Mouse (Mus musculus) urinary bladder, postnatal 36 days (tissue): ENCODE data around the gene Erp27.
A peak's percentile ranks its signal among the peaks of the same experiment; 100 is the strongest.
"Not testable (repeated sequence)": the region's sequence is repeated elsewhere in the genome, so short reads cannot be mapped to it uniquely, and the experiment has no call there.

Source experiments
- DNase-seq, 2 experiments: peaks; one replicate each; pipeline ENCODE4 v3.0.0; 2022; ENCODE audit warnings: low spot score in 2 of 2, mixed read lengths in 1 of 2

Erp27 gene

GRCm38 (mm10) chr6:136922080-136922479, at the start of gene Erp27:
TSS of gene Erp27 (minus strand) at chr6:136922180.
- no peak for DNase-seq

DNA sequence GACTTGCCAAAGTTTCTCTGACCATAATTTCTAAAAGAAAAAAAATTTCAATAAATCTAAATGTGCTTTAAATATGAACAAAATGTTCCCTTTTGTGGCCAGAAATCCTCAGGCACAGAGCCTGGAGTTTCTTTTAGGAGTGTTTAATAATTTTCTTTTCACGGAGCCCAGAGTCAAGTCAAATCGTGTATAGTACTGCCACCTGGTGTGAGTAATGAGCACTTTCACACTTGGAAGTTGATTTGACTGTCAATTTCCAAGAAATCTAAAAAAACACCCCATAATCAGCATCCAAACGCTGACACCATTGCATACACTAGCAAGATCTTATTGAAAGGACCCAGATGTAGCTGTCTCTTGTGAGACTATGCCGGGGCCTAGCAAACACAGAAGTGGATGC, 46.9 kb upstream of the Erp27 start:
- DNase-seq, result not testable (repeated sequence)

- DNase-seq, result no peak
These were observed 45.5 kb upstream of the Erp27 start for GRCm38 (mm10) chr6:136967466-136967865.

DNA sequence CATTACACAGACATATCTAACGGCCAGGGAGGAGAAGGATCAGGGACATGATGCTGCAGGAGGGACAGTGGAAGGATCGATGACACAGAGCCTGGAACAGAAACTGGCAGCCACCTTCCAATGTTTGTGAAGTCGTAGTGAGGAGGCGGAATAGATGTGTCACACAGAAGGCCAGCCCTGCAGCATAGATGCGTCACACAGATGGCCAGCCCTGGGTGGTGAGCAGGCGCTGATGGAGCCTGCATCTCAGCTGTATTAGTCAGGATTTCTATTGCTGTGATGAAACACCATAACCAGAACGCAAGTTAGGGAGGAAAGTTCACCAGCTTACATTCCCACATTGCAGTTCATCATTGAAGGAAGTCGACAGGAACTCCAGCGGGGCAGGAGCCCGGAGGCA, 43.9 kb upstream of the Erp27 start:
- DNase-seq, result no peak

- DNase-seq, result no peak
These were observed 42.9 kb upstream of the Erp27 start for GRCm38 (mm10) chr6:136964609-136965510.

GRCm38 (mm10) chr6:136962957-136963356, 41.0 kb upstream of the Erp27 start:
- DNase-seq, result no peak

- no peak for DNase-seq
These were observed 37.2 kb upstream of the Erp27 start for GRCm38 (mm10) chr6:136959131-136959530.

DNA sequence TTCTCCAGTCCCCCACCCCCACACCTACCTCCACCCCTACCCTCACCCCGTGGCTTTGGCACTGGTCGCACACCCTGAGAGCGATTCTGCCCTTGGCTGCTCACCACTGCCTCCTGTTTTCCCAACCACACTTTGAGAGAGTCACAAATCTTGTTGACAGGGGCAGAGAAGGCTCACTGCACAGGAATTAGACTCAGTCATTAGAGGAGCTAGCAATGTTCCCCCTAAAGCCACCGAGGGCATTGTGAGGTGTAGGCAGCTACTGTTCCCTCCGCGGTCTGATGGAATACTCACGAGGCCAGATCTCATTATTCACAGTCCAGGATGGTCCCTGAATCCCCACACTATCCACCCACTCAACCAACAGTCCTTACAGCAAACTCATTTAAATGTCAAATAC, 35.1 kb upstream of the Erp27 start:
- no peak for DNase-seq

DNA sequence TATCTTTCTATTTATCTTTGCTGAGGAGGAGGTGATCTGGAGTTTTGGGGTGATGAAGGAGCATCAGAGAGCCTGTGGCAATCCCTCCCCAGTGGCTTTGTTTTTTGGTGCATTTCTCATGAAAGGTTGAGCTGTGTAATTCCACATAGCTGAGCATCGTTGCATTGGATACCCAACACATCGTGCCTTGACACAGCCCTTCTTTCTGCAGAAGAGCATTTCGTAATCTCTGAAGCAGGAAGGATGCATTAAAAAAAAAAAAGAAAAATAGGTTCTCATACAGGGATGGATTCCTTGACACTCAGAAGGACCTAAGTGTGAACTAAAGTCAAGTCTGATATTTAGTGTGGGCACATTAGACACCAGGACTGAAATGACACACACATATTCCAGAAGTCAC, 33.3 kb upstream of the Erp27 start:
- DNase-seq, result no peak

GRCm38 (mm10) chr6:136954715-136955114, 32.7 kb upstream of the Erp27 start:
- DNase-seq, result no peak

DNA sequence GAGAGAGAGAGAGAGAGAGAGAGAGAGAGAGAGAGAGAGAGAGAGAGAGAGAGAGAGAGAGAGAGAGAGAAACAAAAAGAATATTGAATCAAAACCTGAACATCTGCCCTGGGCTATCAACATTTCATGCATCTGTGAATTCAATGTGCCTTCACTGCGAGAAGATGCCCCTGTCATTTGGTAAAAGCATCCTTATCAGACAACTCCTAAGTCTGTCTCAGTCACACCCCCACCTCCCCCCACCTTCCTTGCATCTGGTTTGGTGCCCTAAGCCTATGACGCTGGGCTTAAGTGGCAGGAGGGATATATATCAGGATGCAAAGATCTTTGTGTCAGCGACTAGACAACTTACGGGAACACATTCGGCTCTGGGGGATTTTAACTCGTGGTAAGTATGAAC, 32.2 kb upstream of the Erp27 start:
- no peak for DNase-seq

GRCm38 (mm10) chr6:136952930-136953329, 30.9 kb upstream of the Erp27 start:
- no peak for DNase-seq

DNA sequence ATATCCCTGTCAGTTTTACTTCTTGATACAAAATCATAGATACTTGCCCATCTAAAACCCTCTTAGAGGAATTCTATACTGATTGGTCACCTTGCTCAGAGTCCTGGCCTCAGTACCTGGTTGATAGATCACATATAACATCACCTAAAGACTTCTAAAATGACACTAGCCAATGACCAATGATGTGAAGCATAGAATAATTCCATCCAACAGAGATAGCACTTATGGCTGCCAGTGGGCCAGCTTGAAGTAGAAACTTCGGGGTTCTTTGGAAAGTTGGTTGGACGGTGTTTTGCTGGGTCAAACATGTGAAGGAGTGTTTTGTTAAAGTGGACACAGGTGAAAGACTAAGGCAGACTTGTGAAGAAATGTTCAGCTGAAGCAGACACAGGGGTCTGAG, 28.2 kb upstream of the Erp27 start:
- DNase-seq, result no peak

DNA sequence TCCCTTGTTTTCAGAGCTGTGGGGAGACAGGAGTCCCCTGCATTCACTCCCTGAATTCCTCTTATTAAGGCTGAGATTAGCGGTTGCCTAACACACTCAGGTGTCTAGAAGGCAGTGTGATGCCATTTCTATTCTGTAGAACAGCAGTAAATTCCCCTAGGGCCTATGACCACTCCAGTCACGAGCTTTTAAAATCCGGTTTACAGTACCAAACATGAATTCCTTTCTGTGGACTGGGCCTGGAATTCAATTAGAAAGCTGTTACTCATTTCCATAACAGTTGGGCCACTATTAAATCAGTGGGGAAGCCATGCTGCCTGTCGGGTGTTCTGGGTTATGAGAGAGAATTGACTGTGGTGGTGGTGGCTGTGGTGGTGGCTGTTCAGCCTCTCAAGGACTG, 25.7 kb upstream of the Erp27 start:
- DNase-seq, result no peak

GRCm38 (mm10) chr6:136946943-136947342, 25.0 kb upstream of the Erp27 start:
- no peak for DNase-seq

DNA sequence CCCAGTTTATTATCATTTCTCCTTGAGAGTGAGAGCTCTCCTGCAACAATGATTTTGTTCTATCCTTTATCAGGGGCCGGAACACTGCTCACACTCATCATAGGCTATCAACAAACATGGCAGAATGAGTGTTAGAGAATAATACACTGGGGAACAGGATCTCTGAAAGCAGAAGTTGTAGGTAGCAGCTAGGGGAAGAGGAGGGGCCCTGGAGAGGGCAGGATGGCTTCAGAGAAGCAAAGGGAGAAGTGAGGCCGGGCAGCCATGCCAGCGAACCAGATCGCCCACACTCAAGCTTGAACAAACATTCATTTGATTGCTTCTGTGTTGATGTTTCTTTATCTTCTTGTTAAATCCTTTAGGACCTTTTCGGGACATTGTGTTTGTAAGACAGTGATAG, 24.3 kb upstream of the Erp27 start:
- no peak for DNase-seq

DNA sequence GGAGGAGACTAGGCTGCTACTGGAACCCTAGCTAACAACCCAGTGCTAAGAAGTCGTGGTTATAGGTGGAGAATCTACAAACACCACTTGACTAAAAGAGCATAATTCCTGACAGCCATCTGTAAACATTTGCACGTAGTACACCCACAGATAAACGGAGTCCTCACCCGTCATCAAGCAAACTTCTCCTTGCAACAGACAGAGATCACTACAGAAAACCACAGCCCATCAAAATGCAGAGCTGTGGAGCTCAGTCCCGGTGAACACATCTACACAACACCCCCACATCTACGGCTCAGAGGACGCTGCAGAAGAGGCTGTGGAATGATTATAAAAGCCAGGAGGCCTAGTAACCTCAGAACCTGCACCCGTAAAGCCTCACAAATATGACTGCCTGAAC, 22.5 kb upstream of the Erp27 start:
- no peak for DNase-seq

- no peak for DNase-seq
These were observed 21.4 kb upstream of the Erp27 start for GRCm38 (mm10) chr6:136943392-136943791.

GRCm38 (mm10) chr6:136942280-136942679, 20.3 kb upstream of the Erp27 start:
- no peak for DNase-seq

- DNase-seq, result peak in 1 of 2 experiments; percentile 9
These were observed 19.4 kb upstream of the Erp27 start, which contains the start of gene Arhgdib for GRCm38 (mm10) chr6:136941051-136942021. TSS of gene Arhgdib (minus strand) at chr6:136941899.

- peak in 1 of 2 experiments; percentile 31 for DNase-seq
These were observed 18.4 kb upstream of the Erp27 start for GRCm38 (mm10) chr6:136940188-136940960.
